Mouse (Mus musculus): ENCODE results near the gene Idh2.

The Idh2 gene

DNA sequence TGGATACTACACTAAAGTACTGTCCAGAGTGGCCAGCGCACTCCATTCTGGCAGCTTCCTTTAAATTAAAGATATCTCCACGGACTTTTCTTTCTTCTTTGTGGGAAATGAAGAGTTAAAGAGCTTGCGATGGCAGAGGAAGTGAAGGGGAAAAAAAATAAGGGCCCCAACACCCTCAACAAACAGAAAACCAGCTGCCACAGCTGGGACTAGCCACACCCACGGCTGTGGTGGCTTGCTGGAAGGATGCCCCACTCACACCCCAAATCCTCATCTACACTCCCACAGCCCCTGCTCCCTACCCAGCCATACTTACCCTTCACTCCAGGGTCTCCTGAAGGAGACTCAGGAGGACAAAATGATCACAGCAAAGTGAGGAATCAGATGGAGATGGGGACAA, 7.9 kb upstream of the Idh2 start:
- no peak for DNase-seq (ENCODE audit: low read depth, low spot score)

DNA sequence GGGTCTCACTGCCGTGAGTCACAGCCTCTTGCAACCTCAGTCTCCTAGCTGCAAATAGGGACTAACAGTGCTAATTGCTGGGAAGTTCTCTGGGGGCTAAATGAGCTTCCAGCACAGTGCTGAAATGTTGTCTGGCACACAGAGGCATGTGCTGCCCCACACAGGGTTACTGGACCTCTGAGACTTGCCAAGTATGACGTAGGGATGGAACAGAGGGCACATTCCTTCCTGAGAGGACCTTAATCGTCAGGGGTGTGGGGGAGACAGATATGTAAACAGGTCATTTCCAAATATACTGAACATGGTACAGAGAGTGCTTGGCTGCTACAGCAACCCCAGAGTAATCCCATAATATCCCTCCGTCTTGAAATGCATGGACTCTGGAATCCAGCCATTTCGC, 5.9 kb upstream of the Idh2 start:
- DNase-seq (ENCODE audit: low read depth, low spot score): no peak

DNA sequence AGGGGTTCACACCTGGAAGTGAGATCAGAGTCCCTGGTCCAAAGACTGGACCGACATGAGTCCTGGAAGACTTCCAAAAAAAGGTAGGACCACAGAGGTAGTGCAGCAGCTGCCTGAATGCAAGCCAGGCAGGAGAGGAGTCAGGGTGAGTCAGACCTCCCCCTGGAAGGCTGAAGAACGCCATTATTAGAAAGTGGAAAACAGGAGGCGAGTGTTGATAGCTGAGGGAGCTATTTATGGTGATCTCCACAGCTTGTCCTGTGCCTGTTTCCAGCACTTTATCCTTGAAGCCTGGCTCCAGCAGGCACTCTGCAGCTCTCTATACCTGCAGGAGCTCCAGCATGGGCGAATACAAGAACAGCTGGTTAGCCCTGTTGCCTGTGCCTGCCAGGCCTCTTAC, 4.0 kb upstream of the Idh2 start:
- no peak for DNase-seq (ENCODE audit: low read depth, low spot score)

- DNase-seq (ENCODE audit: low read depth, low spot score): no peak
These were observed 966 bp upstream of the Idh2 start for GRCm38 (mm10) chr7:80116158-80116557.

GRCm38 (mm10) chr7:80114451-80115223, 555 bp downstream of the Idh2 start:
- peak; percentile 83 for DNase-seq (ENCODE audit: low read depth, low spot score)

- peak; percentile 53 for DNase-seq (ENCODE audit: low read depth, low spot score)
These were observed 1.2 kb downstream of the Idh2 start for GRCm38 (mm10) chr7:80113989-80114388.

DNA sequence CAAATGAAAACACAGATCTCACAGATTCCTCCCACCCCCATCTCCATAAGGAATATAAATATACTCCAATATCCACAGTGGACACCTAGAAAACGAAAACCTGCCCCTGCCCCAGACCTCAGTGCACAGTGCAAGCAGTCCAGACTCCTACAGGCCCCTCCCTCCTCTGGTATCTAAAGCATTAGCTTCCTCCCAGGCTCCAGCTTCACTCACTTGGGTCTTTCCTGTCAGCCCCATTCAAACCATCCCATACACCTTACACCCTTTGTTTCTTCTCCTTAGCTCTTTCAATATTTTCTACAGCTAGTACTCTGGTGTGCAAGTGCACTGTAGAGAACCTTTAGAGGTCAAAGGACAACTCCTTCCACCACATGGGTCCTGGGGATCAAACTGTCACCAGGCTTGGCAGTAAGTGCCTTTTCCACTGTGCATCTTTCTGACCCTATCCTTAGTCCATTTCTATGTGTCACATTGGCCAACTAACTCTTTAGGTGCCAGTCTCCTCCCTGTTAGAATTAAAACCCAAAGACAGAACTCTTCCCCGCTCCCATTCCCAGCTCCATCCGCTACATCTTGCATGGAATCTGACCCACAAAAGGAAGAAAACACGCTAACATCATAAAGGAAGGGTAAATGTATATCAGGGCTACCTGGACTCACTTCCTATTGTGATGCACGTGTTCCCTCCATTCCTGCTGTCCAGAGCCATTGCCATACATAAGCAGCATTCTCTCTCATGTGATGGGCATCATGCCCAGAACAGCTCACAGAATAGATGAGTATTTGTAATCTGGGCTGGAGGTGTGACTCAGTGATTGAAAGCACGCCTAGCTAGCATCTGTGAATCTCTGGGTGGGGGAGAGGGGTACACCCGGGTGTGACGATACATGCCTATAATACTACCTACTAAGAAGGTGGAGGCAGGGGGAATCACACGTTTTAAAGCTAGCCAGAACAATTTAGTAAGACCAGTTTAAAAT, 3.8 kb downstream of the Idh2 start:
- peak; percentile 68 for DNase-seq (ENCODE audit: low read depth, low spot score)

- peak; percentile 61 for DNase-seq (ENCODE audit: low read depth, low spot score)
These were observed 8.8 kb downstream of the Idh2 start for GRCm38 (mm10) chr7:80106441-80106840.

GRCm38 (mm10) chr7:80105637-80106390, 9.4 kb downstream of the Idh2 start:
- DNase-seq (ENCODE audit: low read depth, low spot score): peak; percentile 50

DNA sequence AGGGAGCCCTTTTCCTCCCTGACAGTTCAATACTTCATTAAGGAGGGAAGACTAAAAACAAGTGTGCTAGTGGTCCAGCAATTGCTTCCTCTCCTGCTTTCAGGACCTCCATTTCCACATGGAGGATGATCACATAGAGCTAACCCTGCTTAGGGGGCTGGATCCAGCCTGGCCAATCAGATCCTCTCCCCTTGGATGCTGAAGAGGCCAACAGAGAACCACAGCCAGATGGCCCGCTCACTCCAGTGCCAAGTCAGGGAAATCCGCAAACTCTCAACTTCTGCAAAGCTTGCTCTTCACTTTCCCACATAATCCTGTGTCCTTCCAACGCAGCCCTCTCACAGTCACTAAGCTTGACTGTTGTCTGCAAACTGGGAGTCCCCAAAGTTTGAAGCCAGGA, 11.9 kb downstream of the Idh2 start:
- DNase-seq (ENCODE audit: low read depth, low spot score): no peak

DNA sequence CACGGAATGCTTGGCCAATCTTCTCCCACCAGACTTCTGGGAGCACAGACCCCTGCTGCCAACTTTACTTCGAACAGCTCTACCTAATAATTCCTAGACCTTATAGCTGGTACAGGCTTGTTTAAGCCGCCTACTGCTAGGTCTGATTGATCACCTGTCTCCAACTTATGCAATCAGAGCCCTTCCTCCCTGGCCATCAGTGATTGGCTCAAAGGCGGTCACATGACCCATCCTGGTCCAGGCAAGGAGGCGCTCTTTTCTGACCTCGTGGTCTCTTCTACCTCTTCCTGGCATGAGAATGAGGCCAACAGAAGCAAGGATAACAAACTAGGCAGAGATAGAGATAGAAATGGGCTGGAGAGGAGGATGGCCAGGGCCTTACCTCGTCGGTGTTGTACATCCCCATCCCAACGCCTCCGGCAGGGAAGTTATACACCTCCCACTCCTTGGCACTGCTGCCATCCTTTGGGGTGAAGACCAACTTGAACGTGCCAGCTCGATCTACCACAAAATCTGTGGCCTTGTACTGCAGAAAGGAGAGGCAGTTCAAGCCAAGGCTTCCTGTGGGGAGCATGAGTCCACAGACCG, 16.7 kb downstream of the Idh2 start:
- peak; percentile 83 for DNase-seq (ENCODE audit: low read depth, low spot score)

DNA sequence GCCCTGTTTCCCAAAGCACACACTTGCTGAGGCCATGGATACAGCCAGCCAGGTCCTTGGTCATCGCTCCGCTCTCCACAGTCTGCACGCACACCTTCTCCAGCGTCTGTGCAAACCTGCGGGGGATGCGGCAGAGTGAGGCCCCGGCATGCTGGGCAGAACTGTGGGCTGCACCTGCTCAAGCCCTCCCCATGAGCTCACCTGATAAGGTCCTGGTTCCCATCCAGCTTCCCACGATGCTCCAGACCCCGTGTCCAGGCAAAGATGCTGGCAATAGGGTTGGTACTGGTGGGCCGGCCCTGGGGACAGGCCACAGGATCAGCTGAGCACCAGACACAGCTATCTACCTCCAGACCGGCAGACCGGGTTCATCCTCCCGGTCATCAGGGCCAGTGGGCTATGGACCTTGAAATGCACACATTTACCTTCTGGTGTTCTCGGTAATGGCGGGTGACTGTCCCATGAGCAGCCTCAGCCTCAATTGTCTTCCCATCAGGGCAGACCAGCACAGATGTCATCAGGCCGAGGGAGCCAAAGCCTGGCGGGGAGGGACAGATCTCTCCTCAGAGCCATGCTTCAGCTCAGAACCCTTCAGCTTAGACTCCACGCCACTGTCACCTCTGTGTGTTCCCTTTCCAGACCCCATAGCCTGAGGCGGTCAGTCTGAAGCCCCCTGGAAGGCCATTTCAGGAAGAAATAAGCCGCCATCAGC, 19.4 kb downstream of the Idh2 start:
- DNase-seq (ENCODE audit: low read depth, low spot score): no peak

DNA sequence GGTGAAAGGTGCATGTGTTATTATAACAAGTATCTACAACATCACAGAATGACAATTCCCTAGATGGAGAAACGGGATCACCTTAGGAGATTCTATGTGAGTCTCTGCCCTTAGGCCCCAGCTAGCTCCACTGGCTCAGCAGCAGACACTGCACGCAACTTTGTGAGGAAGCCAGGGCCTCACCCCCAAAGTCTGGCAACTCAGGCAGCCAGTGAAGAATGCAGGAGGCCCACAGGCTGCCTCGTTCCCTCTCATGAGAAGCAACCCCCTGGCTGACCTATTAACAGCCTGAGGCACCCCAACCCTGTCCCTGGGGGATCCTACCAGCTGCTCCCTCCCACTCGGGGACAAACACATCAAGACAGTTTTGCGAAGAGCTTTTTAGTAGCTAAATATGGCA, 20.7 kb downstream of the Idh2 start:
- DNase-seq (ENCODE audit: low read depth, low spot score): no peak

DNA sequence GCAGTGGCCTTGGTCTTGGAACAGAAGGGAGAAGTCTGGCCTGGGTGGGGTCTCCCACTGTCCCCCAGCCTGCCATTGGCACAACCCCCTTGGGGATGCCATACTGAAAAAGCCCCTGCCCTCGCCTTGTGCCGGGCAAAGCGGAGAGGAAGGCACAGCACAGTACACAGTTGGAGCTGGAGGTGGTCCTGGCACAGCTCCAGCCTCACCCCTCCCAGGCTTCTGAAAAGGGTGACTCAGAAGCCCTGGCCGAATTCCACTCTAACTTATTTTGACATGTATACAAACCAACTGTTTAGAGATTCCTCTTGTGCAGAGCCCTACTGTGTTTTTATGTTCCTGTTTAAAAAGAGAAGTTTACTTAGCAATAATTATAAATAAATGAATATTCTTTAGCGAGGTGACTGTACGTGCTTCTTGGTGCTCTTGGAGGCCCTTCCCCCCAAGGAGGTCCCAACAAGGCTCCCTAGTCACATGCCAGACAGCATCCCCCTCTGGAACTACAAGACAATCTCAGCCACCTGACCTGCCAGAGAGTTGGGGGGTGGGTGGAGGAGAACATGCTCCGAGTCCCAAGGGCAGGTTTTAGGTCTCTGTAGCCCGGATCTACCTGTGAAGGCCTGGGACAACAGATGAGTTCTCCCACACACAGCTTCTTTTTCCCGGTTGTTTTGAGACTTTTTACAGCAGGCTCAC, 22.7 kb downstream of the Idh2 start:
- DNase-seq (ENCODE audit: low read depth, low spot score): no peak

GRCm38 (mm10) chr7:80091866-80092210, 23.4 kb downstream of the Idh2 start:
- DNase-seq (ENCODE audit: low read depth, low spot score): no peak

DNA sequence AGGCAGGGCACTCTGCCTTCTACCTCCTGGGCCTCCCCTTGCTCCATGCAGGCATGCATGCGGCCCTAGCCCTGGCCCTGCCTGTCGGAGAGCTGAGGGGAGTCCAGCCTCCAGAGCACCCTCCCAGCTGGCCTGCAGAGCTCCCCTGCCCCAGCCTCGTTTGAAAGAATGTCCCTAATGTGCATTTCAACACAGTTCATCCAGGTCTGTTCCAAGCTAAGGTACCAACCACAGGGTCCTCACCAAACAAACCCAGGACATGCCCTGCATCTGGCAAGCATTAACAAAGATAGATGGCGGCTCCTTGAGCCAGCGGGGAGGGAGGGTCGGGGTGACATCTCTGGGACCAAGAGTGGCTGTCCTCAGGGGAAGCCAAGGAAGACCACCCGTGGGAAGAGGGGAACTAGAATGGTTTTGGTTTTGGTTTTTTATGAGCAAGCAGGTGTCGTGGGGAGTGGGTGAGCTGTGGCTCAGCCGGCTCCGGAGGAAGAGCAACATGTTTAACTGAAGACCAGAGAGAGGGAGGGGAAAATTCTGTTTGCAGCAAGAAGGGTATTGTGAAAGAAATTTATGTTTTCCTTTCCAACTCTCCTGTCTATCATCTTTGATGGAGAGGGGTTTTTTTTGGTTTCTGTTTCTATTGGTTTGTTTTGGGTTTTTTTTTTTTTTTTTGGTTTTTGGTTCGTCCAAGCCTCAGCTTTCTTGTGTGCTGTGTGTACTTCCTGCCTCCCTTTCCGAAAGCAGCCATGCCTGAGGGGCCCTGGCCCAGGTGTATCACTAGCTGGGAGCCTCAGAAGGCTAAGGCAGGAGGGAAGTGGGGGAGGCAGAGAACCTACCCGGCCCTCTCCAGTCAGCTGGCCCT, 24.0 kb downstream of the Idh2 start:
- no peak for DNase-seq (ENCODE audit: low read depth, low spot score)

DNA sequence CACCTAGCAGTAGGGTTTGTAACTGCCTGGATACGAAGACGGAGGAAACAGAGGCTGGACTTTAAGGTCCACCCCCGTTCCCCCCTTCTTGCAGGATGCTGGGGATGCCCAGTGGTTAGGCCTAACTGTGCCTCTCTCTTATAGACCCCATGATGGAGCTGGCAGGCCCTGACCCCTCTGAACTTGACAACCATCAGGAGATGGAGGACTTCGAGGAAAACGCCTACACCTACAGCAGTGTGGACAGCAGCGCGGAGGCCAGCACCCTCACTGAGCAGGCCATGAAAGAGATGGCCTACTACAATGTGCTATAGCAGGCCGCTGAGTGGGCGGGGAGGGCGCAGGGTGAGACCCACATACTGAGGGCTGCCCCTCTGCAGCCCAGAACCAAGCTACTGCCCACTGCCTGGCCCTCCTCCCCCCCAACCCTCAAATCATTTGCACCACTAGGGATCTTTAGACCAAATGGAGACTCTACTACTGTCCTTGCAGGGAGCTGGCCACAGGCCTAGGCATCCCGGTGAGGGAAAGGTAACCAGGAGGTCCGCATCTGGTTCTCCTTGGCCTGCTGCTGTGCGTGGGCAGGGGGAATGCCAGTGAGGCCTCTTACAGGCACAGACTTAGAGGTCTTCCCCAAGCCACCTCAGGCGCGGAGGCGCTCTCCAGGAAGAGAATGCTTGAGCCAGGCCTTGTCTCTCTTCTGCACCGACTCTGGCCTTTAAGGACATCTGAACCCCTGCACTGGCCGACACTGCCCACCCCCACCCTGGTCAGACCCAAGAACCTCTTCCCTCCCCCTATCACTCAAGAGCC, 24.8 kb downstream of the Idh2 start:
- no peak for DNase-seq (ENCODE audit: low read depth, low spot score)

- DNase-seq (ENCODE audit: low read depth, low spot score): no peak
These were observed 27.0 kb downstream of the Idh2 start for GRCm38 (mm10) chr7:80088191-80088590.
